Mouse (Mus musculus) liver, postnatal 0 days (tissue): ENCODE measurements around the gene Gm10309.

Source experiments
- CTCF ChIP-seq: sonication (generic); IDR thresholded peaks from 2 replicates; pipeline ENCODE4 v1.5.1; 2016; ENCODE audit warnings: antibody characterized with exemption, low read depth
- EP300 ChIP-seq: IDR thresholded peaks from 2 replicates; pipeline ENCODE4 v1.6.1; 2016; ENCODE audit warnings: antibody characterized with exemption, low read depth, mild to moderate bottlenecking

- no peak for TF ChIP-seq CTCF
- no peak for TF ChIP-seq EP300
Observed at GRCm38 (mm10) chr17:86486657-86487056, 18.4 kb downstream of the Gm10309 start.
